Mouse (Mus musculus) embryonic facial prominence, embryonic 14.5 days (tissue): ENCODE data around the gene Plekhg2. TPM values are rescaled to one million over a fixed set of nuclear protein-coding genes. Genes with fewer than 3 reads are reported as not detected.
A peak's percentile ranks its signal among the peaks of the same experiment; 100 is the strongest.

Experiments
- ATAC-seq: fragments of 200-750 bp; cut with Nextera tagmentation; 2 replicates; pipeline ENCODE4 v1.8.0; 2017; ENCODE audit warnings: low read depth, moderate number of reproducible peaks, moderate TSS enrichment
- DNase-seq: peaks from one replicate; pipeline ENCODE4 v3.0.0-alpha.2; 2015; ENCODE audit warnings: low spot score
- H3K27ac ChIP-seq: fragments of 300-500 bp; sonication (generic); replicated peaks from 2 replicates; pipeline ENCODE4 v1.5.1; 2014; ENCODE audit warnings: low read depth, mild to moderate bottlenecking, low read length, moderate library complexity
- H3K27me3 ChIP-seq: fragments of 300-500 bp; sonication (generic); replicated peaks from 2 replicates; pipeline ENCODE4 v1.6.1; 2014; ENCODE audit warnings: low read length; ENCODE audit not compliant: control insufficient read depth, insufficient read depth
- H3K36me3 ChIP-seq: fragments of 300-500 bp; sonication (generic); 2 replicates; pipeline ENCODE4 v1.6.1; 2014; ENCODE audit warnings: low read length, mixed read lengths; ENCODE audit not compliant: control insufficient read depth, insufficient read depth
- H3K4me1 ChIP-seq: fragments of 300-500 bp; sonication (generic); 2 replicates; pipeline ENCODE4 v1.6.1; 2014; ENCODE audit warnings: antibody characterized with exemption, low read length; ENCODE audit not compliant: control insufficient read depth, insufficient read depth
- H3K4me2 ChIP-seq: fragments of 300-500 bp; sonication (generic); 2 replicates; pipeline ENCODE4 v1.6.1; 2014; ENCODE audit warnings: low read depth, mild to moderate bottlenecking, low read length, moderate library complexity, mixed read lengths
- H3K4me3 ChIP-seq: fragments of 300-500 bp; sonication (generic); 2 replicates; pipeline ENCODE4 v1.5.1; 2014; ENCODE audit warnings: low read depth, mild to moderate bottlenecking, low read length
- H3K9ac ChIP-seq: fragments of 300-500 bp; sonication (generic); 2 replicates; pipeline ENCODE4 v1.6.1; 2014; ENCODE audit warnings: low read depth, mild to moderate bottlenecking, low read length, moderate library complexity, mixed read lengths
- H3K9me3 ChIP-seq: fragments of 300-500 bp; sonication (generic); 2 replicates; pipeline ENCODE4 v1.6.1; 2016; ENCODE audit warnings: low read length; ENCODE audit not compliant: control insufficient read depth
- WGBS: fragments of 180-500 bp; shearing (Covaris S2); extraction: QIAGEN DNeasy Blood & Tissue Kit; methylation state at CpG from one replicate; pipeline ENCODE4 v1.1.7; 2014; 5-methylcytosine and 5-hydroxymethylcytosine counted together
- polyA plus RNA-seq: library from polyadenylated mRNA; unstranded; fragments of >200 nt; fragmentation: Nextera tagmentation; extraction: Ambion mirVana; gene quantifications from 2 replicates; pipeline ENCODE4 v1.2.1, GENCODE M21; 2014

The Plekhg2 gene
- polyA plus RNA-seq, 1 experiment from 2014 or later, result 41.1 TPM

DNA sequence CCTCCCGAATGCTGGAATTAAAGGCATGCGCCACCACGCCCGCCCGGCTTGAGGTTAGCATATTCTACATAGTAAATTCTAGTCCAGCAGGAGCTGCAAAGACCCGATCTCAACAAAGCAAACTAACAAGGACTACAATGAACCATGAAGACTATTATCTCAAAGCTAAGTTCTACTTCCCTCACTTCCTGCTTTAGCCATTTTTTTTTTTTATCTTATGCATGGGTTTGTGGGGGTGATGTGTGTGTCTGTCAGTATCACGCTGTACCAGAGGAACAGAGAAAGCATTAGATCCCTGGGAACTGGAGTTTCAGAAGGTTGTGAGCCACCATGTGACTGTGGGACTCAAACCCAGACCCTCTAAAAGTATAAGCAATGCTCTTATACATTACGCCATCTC lies 47.1 kb downstream of the Plekhg2 start:
- ATAC-seq (no peak), DNase-seq (no peak)
- Histone ChIP-seq H3K27ac (no peak overlapping the region), H3K27me3 (no peaks in the 10 kb centered on the region), H3K4me3 (no peak overlapping the region), H3K4me1 (no peaks in the 10 kb centered on the region), H3K9ac (no peak overlapping the region), H3K36me3 (peaks cover 95% of the 10 kb centered on the region), H3K4me2 (no peak overlapping the region), H3K9me3 (no peaks in the 10 kb centered on the region)
- 96% methylated on average over 8 of the region's 8 CpGs for WGBS

DNA sequence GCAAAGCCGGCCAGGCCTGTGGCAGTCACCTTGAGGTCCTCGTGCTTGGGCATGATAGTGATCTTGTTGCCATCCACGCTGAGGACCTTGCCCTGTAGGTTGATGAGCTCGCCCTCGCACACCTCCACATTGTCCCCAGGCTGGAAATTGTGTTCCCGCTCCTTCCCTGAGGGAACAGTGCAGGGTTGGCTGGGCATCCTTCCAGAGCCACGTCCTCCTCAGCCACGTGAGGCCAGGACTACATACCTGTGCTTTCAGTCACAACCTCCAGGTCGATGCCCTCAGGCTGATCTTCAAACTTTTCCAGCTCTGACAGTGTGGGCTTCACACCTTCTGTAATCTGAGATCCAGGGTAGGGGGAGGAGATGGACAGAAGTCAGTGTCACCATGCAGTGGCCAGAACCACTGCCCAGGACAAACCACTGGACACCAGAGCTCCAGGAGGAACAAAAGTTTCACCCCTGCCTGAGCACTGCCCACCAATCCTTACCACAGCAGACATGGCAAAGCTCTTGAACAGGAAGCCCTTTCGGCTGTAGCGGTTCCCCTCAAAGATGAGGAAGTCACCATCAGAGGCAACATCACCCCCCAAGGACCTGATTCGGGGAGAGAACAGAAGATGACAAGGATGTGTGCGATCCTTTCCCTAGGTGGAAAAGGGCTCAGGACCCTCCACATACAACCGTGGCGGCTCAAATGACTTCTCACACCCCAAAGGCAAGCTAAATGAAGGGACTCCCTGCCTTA lies 50.3 kb downstream of the Plekhg2 start:
- H3K9me3 ChIP-seq, result no peaks in the 10 kb centered on the region
- no peaks in the 10 kb centered on the region for H3K4me1 ChIP-seq
- 93% methylated on average over 15 of the region's 15 CpGs for WGBS
- H3K27ac ChIP-seq, result no peak overlapping the region
- ATAC-seq (no peak), DNase-seq (no peak)
- H3K27me3 ChIP-seq, result no peaks in the 10 kb centered on the region
- no peak overlapping the region for H3K9ac ChIP-seq
- no peak overlapping the region for H3K4me2 ChIP-seq
- H3K36me3 ChIP-seq, result peaks cover 100% of the 10 kb centered on the region
- H3K4me3 ChIP-seq, result no peak overlapping the region

DNA sequence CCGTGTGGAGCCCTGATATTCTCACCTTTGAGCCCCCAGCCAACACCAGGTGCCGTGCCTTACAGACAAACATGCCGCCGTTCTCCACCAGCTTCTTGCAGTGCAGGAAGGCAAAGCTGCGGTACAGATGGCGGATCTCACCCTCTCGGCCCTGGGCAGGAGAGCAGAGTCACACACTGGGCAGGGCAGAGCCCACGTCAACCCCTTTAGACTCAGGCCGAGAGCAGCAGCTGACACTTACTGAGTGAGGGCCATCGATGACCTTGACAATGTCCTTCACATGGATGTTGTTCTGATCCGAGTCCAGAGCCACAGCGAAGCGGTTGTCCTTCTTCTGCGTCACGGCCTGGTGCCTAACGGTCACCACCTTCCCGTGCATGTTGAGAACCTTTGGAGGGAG lies 53.7 kb downstream of the Plekhg2 start:
- DNase-seq, result no peak
- no peak overlapping the region for H3K4me3 ChIP-seq
- 94% methylated on average over 17 of the region's 17 CpGs for WGBS
- no peaks in the 10 kb centered on the region for H3K4me1 ChIP-seq
- ATAC-seq, result no peak
- H3K27me3 ChIP-seq, result no peaks in the 10 kb centered on the region
- H3K9me3 ChIP-seq, result no peaks in the 10 kb centered on the region
- H3K27ac ChIP-seq, result no peak overlapping the region
- no peak overlapping the region for H3K4me2 ChIP-seq
- peaks cover 99% of the 10 kb centered on the region for H3K36me3 ChIP-seq
- H3K9ac ChIP-seq, result no peak overlapping the region

DNA sequence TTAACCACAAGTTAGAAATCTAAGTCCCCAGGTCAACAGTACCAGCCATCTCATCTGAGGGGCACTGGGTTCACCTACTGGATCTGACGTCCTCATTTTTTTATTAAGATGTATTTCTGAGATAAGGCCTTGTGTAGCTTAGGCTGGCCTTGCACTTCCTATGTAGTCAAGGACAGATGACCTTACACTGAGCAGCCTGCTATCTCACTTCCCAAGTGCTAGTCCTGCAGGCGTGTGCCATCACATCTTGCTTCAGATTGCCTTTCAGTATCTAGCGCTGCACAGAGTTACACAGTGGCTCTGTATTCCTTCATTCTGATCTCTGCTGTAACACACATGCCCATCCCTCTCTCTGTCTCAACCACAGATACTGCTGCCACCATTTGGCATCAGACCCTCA lies 54.4 kb downstream of the Plekhg2 start:
- no peak for DNase-seq
- ATAC-seq, result no peak
- Histone ChIP-seq H3K36me3 (peaks cover 93% of the 10 kb centered on the region), H3K4me1 (no peaks in the 10 kb centered on the region), H3K9ac (no peak overlapping the region), H3K4me3 (no peak overlapping the region), H3K27ac (no peak overlapping the region), H3K4me2 (no peak overlapping the region), H3K9me3 (no peaks in the 10 kb centered on the region), H3K27me3 (no peaks in the 10 kb centered on the region)
- 95% methylated on average over 3 of the region's 3 CpGs for WGBS

DNA sequence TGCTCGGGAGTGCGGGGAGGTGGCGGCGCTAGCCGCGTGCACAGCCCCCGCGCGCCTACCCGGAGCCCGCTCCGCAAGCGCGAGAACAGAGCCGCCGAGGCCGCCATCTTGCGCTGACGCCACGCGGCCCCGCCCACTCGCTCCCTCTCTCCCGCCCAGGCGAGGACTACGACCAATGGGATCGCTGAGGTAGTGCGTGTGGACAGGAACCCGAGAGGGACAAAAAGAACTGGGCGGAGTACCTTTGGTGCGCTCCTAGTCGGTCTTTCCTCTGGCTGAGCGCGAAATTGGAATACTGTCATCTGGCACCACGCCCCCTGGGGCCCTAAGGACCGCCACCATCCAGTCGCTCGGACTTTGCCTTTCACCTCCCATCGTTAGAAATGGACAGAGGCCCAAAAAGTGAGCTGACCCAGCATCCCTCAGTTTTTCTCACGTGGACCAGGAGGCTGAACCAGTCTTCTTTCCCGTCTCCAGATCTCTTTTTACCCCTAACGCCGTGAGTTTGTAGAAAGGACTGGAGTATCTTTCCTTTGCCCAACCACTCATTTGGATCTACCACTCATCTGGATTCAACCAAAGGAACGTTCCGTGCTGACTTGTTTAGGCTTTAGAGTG lies 60.4 kb downstream of the Plekhg2 start, which contains the start of gene Timm50:
TSS of gene Timm50 (minus strand) at position 147 of the 618 bp plus-strand sequence.
- peak; percentile 99 for ATAC-seq
- H3K4me3 ChIP-seq, result peak within 1 kb of the TSS; percentile 92
- 2% methylated on average over 31 of the region's 45 CpGs for WGBS
- H3K36me3 ChIP-seq, result peaks cover 64% of the 10 kb centered on the region
- peak within 1 kb of the TSS; percentile 63; the same call in 1 of the 2 replicates for H3K27ac ChIP-seq
- peak; percentile 98 for DNase-seq
- peaks cover 7% of the 10 kb centered on the region; the same call in 1 of the 2 replicates for H3K4me1 ChIP-seq
- H3K4me2 ChIP-seq, result peak within 1 kb of the TSS; percentile 87
- peak within 1 kb of the TSS; percentile 93 for H3K9ac ChIP-seq
- H3K27me3 ChIP-seq, result no peaks in the 10 kb centered on the region
- no peaks in the 10 kb centered on the region for H3K9me3 ChIP-seq

DNA sequence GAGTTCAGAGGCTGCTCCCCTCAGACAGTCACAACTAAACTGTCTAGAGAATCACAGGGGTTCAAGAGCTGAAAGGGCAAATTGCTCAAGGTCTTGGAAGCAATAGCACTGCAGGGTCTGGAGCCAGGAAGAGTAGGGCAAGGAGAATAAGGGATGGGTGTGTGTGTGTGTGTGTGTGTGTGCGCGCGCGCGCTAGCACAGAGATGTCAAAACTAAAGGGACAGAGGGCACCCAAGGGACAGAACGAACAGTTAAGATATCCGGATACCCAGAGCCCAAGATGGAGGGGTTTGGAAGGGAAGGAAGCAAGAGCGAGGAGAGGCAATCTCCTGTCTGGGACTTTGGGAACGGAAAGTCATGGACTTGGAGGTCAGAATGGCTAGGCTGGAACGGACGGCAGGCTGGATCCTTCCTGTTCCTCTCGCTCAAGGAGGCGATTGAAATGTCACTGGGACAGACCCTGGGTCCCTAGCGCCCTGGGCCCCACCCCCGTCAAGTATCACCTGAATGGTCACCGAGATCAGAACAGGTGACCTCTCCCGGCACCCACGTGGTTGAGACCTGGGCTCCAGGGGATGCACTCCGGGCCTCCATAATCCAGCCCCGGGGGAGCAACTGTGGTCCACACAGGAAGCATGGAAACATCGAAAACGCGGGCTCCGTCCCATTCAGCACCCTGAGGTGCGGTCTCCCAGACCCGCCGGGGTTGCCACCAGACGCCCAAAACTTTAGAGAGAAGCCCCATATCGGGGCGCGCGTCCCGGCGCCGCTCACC lies 61.1 kb downstream of the Plekhg2 start:
- Histone ChIP-seq H3K4me2 (peak overlapping the region; percentile 87), H3K27me3 (no peaks in the 10 kb centered on the region), H3K9ac (peak overlapping the region; percentile 93), H3K4me1 (peaks cover 7% of the 10 kb centered on the region; the same call in 1 of the 2 replicates), H3K36me3 (peaks cover 64% of the 10 kb centered on the region), H3K9me3 (no peaks in the 10 kb centered on the region), H3K4me3 (peak overlapping the region; percentile 92), H3K27ac (peak overlapping the region; percentile 63; the same call in 1 of the 2 replicates)
- ATAC-seq (peak; percentile 56), DNase-seq (peak; percentile 21)
- 8% methylated on average over 30 of the region's 35 CpGs for whole genome bisulfite sequencing

DNA sequence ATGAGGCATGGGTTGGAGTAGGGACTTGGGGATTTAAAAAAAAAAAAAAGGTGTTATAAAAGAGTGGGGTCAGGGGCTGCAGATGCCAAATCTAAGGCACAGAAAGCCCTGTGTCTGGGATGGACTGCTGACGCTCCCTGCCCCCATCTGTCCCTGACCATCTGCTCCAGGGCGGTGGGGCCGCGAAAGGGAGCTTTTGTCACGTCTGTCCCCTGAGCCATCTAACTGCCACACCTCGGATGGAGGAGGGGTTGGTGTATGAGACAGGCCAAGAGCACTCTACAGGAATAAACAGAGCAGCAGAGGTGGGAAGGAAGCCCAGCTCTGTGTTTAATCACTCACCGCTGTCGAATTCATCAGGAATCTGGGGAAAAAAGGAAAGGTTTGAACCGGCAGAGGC lies 62.7 kb downstream of the Plekhg2 start:
- no peak for DNase-seq
- no peak overlapping the region for H3K4me2 ChIP-seq
- H3K4me3 ChIP-seq, result no peak overlapping the region
- no peak for ATAC-seq
- 67% methylated on average over 9 of the region's 9 CpGs for WGBS
- H3K27ac ChIP-seq, result no peak overlapping the region
- H3K36me3 ChIP-seq, result peaks cover 64% of the 10 kb centered on the region
- H3K9ac ChIP-seq, result no peak overlapping the region
- peaks cover 7% of the 10 kb centered on the region; the same call in 1 of the 2 replicates for H3K4me1 ChIP-seq
- H3K27me3 ChIP-seq, result no peaks in the 10 kb centered on the region
- H3K9me3 ChIP-seq, result no peaks in the 10 kb centered on the region
